Mouse (Mus musculus) liver, adult 2 months (tissue): ENCODE results near the gene Rps6ka4. TPM values are rescaled to one million over a fixed set of nuclear protein-coding genes. Genes with fewer than 3 reads are reported as not detected.

Experiments used
- DNase-seq: peaks from one replicate; pipeline ENCODE4 v3.0.0-alpha.2; 2011; ENCODE audit warnings: low read depth, low spot score; ENCODE audit errors: extremely low read depth
- H3K27ac ChIP-seq: fragments of 200-500 bp; replicated peaks from 2 replicates; pipeline ENCODE4 v1.5.1; 2012; ENCODE audit warnings: low read depth, mild to moderate bottlenecking, control low read depth, inconsistent platforms, low read length; ENCODE audit not compliant: insufficient read depth
- H3K27me3 ChIP-seq: fragments of 200-500 bp; 2 replicates; pipeline ENCODE4 v1.6.1; 2012; ENCODE audit warnings: mild to moderate bottlenecking, moderate library complexity, low read length, inconsistent platforms; ENCODE audit not compliant: control insufficient read depth, insufficient read depth
- H3K36me3 ChIP-seq: fragments of 200-500 bp; 2 replicates; pipeline ENCODE4 v1.6.1; 2012; ENCODE audit warnings: low read length, inconsistent platforms; ENCODE audit not compliant: control insufficient read depth, insufficient read depth
- H3K4me1 ChIP-seq: fragments of 200-500 bp; 2 replicates; pipeline ENCODE4 v1.6.1; 2011; ENCODE audit warnings: low read length; ENCODE audit not compliant: control insufficient read depth, insufficient read depth
- H3K4me3 ChIP-seq: fragments of 200-500 bp; 2 replicates; pipeline ENCODE4 v1.5.1; 2011; ENCODE audit warnings: low read depth, mild to moderate bottlenecking, control low read depth, low read length, moderate library complexity; ENCODE audit not compliant: insufficient read depth
- H3K79me2 ChIP-seq: fragments of 200-500 bp; 2 replicates; pipeline ENCODE4 v1.6.1; 2012; ENCODE audit warnings: inconsistent platforms, mild to moderate bottlenecking, low read length, moderate library complexity; ENCODE audit not compliant: control insufficient read depth, insufficient read depth
- H3K9ac ChIP-seq: fragments of 200-500 bp; 2 replicates; pipeline ENCODE4 v1.6.1; 2012; ENCODE audit warnings: low read depth, mild to moderate bottlenecking, control low read depth, inconsistent platforms, low read length
- CTCF ChIP-seq: fragments of 200-500 bp; IDR thresholded peaks from 2 replicates; pipeline ENCODE4 v1.5.1; 2011; ENCODE audit warnings: low read depth, low read length, control low read depth
- POLR2A ChIP-seq: fragments of 200-500 bp; IDR thresholded peaks from 2 replicates; pipeline ENCODE4 v1.6.1; 2011; ENCODE audit warnings: low read length, control low read depth; ENCODE audit not compliant: insufficient read depth; ENCODE audit errors: extremely low read depth
- WGBS: fragments of 180-500 bp; shearing (Covaris S2); methylation state at CpG from one replicate; pipeline ENCODE4 v1.1.7; 2018; 5-methylcytosine and 5-hydroxymethylcytosine counted together
- polyA plus RNA-seq: library from polyadenylated mRNA; depleted of rRNA; stranded (reverse); fragments of >200 nt; gene quantifications from 2 replicates; pipeline ENCODE4 v1.2.3, GENCODE M21; 2012
- total RNA-seq: library from RNA; depleted of rRNA; stranded (reverse); fragments of >200 nt; gene quantifications from 2 replicates; pipeline ENCODE4 v1.2.3, GENCODE M21; 2014

Gene Rps6ka4
- total and polyA plus RNA-seq, 2 experiments: 3.9 to 8.4 TPM

DNA sequence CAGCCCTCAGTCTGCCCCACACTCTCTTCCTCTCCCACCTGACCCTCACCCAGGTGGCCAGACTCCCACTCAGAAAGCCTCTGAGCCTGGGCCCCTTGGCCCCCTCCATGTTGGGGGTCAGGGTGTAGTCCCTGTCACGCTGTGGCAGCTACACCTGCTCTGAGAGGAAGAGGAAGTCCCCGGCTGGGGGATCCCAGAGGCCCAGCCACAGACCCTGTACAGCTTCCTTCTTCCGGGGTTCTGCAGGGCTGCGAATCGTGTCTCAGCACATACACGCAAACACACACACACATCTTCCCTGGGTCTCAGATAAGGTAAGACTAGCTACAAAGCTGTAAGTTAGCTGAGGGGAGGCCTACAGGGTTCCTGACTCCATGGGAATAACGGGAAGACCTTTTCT, 17.6 kb upstream of the Rps6ka4 start, which contains the start of gene Ccdc88b:
TSS of gene Ccdc88b (minus strand) at position 181 of the 400 bp plus-strand sequence.
- Histone ChIP-seq H3K27ac (no peak within 1 kb of the TSS), H3K4me3 (peak within 1 kb of the TSS; percentile 59)
- 82% methylated on average over 7 of the region's 7 CpGs for WGBS

DNA sequence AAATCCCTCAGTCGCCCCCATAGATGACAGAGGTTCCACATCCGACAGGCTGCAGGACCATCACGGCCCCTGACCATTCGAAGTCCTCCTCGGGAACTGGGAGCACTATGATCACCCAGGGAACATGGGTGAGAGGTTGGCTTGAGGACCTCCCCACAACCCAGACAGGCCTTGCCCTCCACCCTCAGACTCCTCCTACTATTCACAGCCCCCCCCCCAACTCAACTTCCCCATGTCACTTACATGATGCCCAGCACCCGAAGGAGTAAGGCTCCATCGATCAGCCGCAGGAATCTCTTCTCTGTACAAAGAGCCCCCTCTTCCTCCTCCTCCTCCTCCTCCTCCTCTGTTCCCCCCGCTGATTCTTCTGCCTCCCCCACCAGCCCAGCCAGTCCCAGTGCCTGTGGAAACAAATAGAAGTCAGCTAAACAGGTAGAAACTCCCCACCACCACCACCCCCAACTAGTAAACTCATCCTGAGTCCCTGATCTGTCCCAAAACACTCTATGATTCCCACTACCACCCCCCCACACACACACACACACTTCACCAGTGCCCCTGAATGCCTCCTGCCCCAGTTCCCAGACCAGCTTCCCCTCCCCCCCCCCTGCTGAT, 17.1 kb upstream of the Rps6ka4 start:
- H3K36me3 ChIP-seq: no peaks in the 10 kb centered on the region
- DNase-seq: no peak
- no peak for TF ChIP-seq CTCF
- TF ChIP-seq POLR2A: no peak
- no peaks in the 10 kb centered on the region for H3K27me3 ChIP-seq
- H3K27ac ChIP-seq: no peak overlapping the region
- peak overlapping the region; percentile 59; the same call in 1 of the 2 replicates for H3K4me3 ChIP-seq
- H3K79me2 ChIP-seq: no peaks in the 10 kb centered on the region
- peaks cover 3% of the 10 kb centered on the region; the same call in 1 of the 2 replicates for H3K4me1 ChIP-seq
- WGBS: 79% methylated on average over 9 of the region's 9 CpGs
- H3K9ac ChIP-seq: no peak overlapping the region

More for the DNA sequence above, 17.6 kb upstream of the Rps6ka4 start, which contains the start of gene Ccdc88b:
- TF ChIP-seq POLR2A (no peak), CTCF (no peak)
- H3K27me3 ChIP-seq: no peaks in the 10 kb centered on the region
- peak within 1 kb of the TSS; percentile 34; the same call in 1 of the 2 replicates for H3K9ac ChIP-seq
- peaks cover 3% of the 10 kb centered on the region; the same call in 1 of the 2 replicates for H3K4me1 ChIP-seq
- no peaks in the 10 kb centered on the region for H3K79me2 ChIP-seq
- H3K36me3 ChIP-seq: no peaks in the 10 kb centered on the region
- DNase-seq: no peak

DNA sequence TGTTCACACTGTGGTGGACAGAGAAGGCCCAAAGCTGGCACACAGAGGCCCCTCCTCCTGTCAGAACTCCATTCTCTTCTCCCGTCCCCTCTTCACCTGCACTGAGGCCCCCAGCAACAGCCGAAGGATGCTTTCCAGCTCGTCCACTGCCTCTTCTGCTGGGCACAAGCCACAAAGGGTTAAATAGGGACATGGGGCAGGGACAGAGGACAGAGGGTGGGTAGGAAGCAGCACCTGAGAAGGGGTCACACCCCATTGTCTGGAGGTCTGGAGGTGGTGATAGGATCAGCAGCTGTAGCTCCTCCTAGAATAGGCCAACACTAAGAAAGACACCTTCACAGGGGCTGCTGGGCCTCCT, 16.5 kb upstream of the Rps6ka4 start:
- DNase-seq: no peak
- H3K4me3 ChIP-seq: no peak overlapping the region
- no peaks in the 10 kb centered on the region for H3K36me3 ChIP-seq
- H3K27ac ChIP-seq: no peak overlapping the region
- H3K4me1 ChIP-seq: peaks cover 3% of the 10 kb centered on the region; the same call in 1 of the 2 replicates
- H3K9ac ChIP-seq: no peak overlapping the region
- 84% methylated on average over 3 of the region's 3 CpGs for WGBS
- no peaks in the 10 kb centered on the region for H3K79me2 ChIP-seq
- no peaks in the 10 kb centered on the region for H3K27me3 ChIP-seq
- TF ChIP-seq POLR2A: no peak
- no peak for TF ChIP-seq CTCF

- H3K4me1 ChIP-seq: peaks cover 3% of the 10 kb centered on the region; the same call in 1 of the 2 replicates
- no peaks in the 10 kb centered on the region for H3K79me2 ChIP-seq
- no peak overlapping the region for H3K9ac ChIP-seq
- TF ChIP-seq POLR2A: no peak
- TF ChIP-seq CTCF: peak; percentile 32; the same call in 1 of the 2 replicates
- WGBS: 77% methylated on average over 12 of the region's 12 CpGs
- H3K27ac ChIP-seq: no peak overlapping the region
- no peak for DNase-seq
- H3K27me3 ChIP-seq: no peaks in the 10 kb centered on the region
- no peak overlapping the region for H3K4me3 ChIP-seq
- H3K36me3 ChIP-seq: no peaks in the 10 kb centered on the region
Measured at GRCm38 (mm10) chr19:6856281-6857002, 16.0 kb upstream of the Rps6ka4 start.

DNA sequence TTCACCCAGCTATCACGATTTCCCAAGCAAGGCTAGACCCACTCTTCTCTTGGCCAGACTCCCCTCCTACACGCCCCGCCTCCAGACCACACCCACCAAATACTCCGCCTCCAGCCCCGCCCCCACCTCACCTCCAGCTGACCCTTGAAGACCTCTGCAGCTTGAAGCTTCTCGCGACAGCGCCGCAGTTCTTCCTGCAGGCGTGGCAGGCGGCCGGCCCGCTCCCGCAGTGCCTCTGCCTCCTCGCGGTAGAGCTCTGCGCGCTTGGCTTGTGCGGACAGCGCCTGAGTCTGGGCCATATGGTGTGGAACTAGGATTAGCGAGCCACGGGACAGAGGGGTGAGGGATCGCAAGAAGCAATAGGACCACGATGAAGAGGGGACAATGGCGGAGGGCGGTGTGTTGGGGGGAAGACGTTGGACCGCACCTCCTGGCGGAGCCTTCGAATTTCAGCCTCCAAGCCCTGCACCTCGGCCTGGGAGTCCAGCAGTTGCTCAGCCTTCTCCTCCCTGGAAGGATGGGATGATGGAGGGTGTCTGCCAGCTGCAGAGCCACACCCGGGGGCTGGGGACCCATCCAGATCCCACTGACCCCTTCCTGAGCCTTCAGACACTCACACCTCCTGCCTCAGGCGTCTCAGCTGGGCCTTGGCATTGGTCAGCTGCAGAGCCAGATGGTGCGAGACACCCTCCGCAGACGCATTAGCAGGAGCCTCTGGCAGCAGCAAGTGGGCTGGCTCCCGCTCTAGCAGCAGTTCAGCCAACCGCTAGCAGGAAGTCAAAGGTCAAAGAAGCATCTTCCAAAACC, 15.0 kb upstream of the Rps6ka4 start:
- Histone ChIP-seq H3K36me3 (no peaks in the 10 kb centered on the region), H3K4me3 (peak overlapping the region; percentile 9), H3K79me2 (no peaks in the 10 kb centered on the region), H3K27ac (no peak overlapping the region), H3K4me1 (peaks cover 3% of the 10 kb centered on the region; the same call in 1 of the 2 replicates), H3K27me3 (no peaks in the 10 kb centered on the region), H3K9ac (0 out of 2 replicates have a peak overlapping the region, but pooled peaks have one; percentile 26)
- TF ChIP-seq CTCF: 0 out of 2 replicates have a peak, but pooled peaks have one; percentile 1
- no peak for TF ChIP-seq POLR2A
- DNase-seq: no peak
- WGBS: 25% methylated on average over 38 of the region's 38 CpGs
